Mouse (Mus musculus) lung, embryonic 15.5 days (tissue): Measurements from ENCODE around the gene Dhrs11. TPM values are rescaled to one million over a fixed set of nuclear protein-coding genes. Genes with fewer than 3 reads are reported as not detected.

Experiments used
- ATAC-seq: fragments of 200-750 bp; cut with Nextera tagmentation; 2 replicates; pipeline ENCODE4 v1.8.0; 2017; ENCODE audit warnings: moderate number of reproducible peaks, borderline replicate concordance; ENCODE audit not compliant: low FRiP score, low TSS enrichment; ENCODE audit errors: extremely low read depth
- H3K27ac ChIP-seq: fragments of 300-500 bp; sonication (generic); 2 replicates; pipeline ENCODE4 v1.5.1; 2015; ENCODE audit warnings: moderate library complexity, mild to moderate bottlenecking, inconsistent platforms
- H3K27me3 ChIP-seq: fragments of 300-500 bp; sonication (generic); 2 replicates; pipeline ENCODE4 v1.6.1; 2015; ENCODE audit warnings: inconsistent platforms
- H3K36me3 ChIP-seq: fragments of 300-500 bp; sonication (generic); 2 replicates; pipeline ENCODE4 v1.6.1; 2015; ENCODE audit warnings: inconsistent platforms
- H3K4me1 ChIP-seq: fragments of 300-500 bp; sonication (generic); 2 replicates; pipeline ENCODE4 v1.6.1; 2015; ENCODE audit warnings: inconsistent platforms
- H3K4me2 ChIP-seq: fragments of 300-500 bp; sonication (generic); 2 replicates; pipeline ENCODE4 v1.6.1; 2015; ENCODE audit warnings: inconsistent platforms, mild to moderate bottlenecking, moderate library complexity
- H3K4me3 ChIP-seq: fragments of 300-500 bp; sonication (generic); 2 replicates; pipeline ENCODE4 v1.5.1; 2015; ENCODE audit warnings: mild to moderate bottlenecking, inconsistent platforms
- H3K9ac ChIP-seq: fragments of 300-500 bp; sonication (generic); 2 replicates; pipeline ENCODE4 v1.6.1; 2015; ENCODE audit warnings: inconsistent platforms
- H3K9me3 ChIP-seq: fragments of 300-500 bp; sonication (generic); 2 replicates; pipeline ENCODE4 v1.6.1; 2016; ENCODE audit warnings: inconsistent platforms
- WGBS: fragments of 180-500 bp; shearing (Covaris S2); methylation state at CpG from one replicate; pipeline ENCODE4 v1.1.7; 2015; 5-methylcytosine and 5-hydroxymethylcytosine counted together
- polyA plus RNA-seq: library from polyadenylated mRNA; unstranded; fragments of >200 nt; fragmentation: Nextera tagmentation; extraction: Ambion mirVana; gene quantifications from 2 replicates; pipeline ENCODE4 v1.2.1, GENCODE M21; 2015

Dhrs11 gene
- polyA plus RNA-seq, 1 experiment from 2014 or later, result 14.7 TPM

DNA sequence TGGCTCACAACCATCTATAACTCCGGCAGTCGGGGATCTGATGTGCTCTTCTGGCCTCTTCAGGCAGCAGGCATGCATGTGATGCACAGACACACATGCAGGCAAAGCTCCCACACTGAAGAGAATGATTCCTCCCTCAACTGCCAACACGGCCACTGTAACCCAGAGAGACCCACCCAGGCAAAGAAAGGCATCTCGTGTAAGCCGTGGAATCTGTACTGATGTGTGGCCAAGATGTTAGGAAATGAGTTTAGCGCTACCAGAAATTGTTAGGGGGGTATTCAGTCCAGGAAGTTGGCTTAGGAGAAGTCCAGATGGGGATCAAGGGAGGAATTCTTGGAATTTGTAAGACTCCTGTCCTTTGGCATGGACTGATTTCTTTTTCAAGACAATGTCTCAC, 38.4 kb downstream of the Dhrs11 start:
- Histone ChIP-seq H3K27ac (no peak overlapping the region), H3K27me3 (0 out of 2 replicates have a peak, but pooled peaks cover 3% of the 10 kb centered on the region), H3K9ac (no peak overlapping the region), H3K4me2 (no peak overlapping the region), H3K36me3 (no peaks in the 10 kb centered on the region), H3K4me3 (no peak overlapping the region), H3K4me1 (no peaks in the 10 kb centered on the region), H3K9me3 (no peaks in the 10 kb centered on the region)
- WGBS, result 48% methylated on average over 6 of the region's 6 CpGs
- no peak for ATAC-seq

DNA sequence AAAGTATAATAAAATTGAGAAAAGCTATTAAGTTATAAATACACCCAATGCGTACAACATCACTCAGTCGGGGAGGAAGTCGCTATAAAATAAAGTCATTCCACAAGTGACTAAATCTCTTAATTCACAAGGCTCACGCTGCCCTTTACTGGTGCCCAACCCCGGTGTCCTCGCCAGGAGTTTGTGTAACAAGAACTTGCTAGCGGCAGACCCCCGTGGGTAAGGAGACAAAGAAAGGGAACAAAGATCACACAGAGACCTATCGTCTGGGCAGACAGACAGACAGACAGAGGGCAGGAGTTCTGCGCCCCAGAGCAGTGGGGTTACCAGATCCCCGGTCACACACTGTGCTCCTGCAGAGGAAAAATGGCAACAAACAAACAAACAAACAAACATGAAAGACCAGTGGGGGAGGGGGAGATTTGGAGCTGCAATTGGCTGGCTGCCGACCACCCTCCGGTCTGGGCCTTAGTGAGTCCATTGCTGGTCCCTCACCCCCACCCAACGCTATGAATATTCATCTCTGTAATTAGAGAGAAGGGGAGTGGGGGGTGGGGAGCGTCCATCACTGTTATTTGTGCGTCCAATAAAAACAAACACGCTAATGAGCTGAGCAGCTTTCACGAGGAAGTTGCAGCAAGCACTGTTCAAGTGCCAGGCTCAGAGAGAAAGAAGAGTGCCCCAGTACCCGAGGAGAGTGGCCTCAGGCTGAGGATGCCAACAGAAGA, 48.5 kb downstream of the Dhrs11 start:
- no peak overlapping the region for H3K4me2 ChIP-seq

DNA sequence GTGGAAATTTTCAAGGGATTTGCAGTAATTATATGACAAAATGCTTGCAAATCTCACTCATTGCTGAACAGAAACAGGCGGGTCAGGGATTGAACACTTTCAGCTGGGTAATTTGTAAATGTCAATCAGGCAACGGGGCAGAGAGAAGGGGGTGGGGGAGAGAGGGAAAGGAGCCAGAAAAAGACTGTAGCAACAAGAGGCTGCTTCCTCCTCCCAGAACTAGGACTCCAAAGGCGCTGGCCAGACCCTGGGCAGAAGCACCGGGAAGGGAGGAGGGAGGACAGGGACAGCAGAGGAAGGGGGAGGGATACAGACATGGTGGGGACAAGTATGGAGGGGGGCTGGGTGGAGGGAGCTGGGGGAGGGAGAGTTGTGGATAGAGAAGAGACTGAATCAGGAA, 53.2 kb downstream of the Dhrs11 start:
- Histone ChIP-seq H3K9me3 (no peaks in the 10 kb centered on the region), H3K4me1 (peaks cover 13% of the 10 kb centered on the region; the same call in 1 of the 2 replicates), H3K4me2 (no peak overlapping the region; the same call in 1 of the 2 replicates), H3K9ac (no peak overlapping the region), H3K27me3 (peaks cover 22% of the 10 kb centered on the region), H3K27ac (no peak overlapping the region), H3K36me3 (no peaks in the 10 kb centered on the region), H3K4me3 (no peak overlapping the region)
- WGBS, result 3% methylated on average over 4 of the region's 4 CpGs
- ATAC-seq, result no peak

More for the DNA sequence above, 48.5 kb downstream of the Dhrs11 start:
- 4% methylated on average over 19 of the region's 19 CpGs for WGBS
- Histone ChIP-seq H3K36me3 (no peaks in the 10 kb centered on the region), H3K9me3 (no peaks in the 10 kb centered on the region), H3K27me3 (peaks cover 27% of the 10 kb centered on the region), H3K27ac (no peak overlapping the region), H3K4me3 (no peak overlapping the region), H3K4me1 (peaks cover 15% of the 10 kb centered on the region; the same call in 1 of the 2 replicates), H3K9ac (no peak overlapping the region)
- no peak for ATAC-seq

DNA sequence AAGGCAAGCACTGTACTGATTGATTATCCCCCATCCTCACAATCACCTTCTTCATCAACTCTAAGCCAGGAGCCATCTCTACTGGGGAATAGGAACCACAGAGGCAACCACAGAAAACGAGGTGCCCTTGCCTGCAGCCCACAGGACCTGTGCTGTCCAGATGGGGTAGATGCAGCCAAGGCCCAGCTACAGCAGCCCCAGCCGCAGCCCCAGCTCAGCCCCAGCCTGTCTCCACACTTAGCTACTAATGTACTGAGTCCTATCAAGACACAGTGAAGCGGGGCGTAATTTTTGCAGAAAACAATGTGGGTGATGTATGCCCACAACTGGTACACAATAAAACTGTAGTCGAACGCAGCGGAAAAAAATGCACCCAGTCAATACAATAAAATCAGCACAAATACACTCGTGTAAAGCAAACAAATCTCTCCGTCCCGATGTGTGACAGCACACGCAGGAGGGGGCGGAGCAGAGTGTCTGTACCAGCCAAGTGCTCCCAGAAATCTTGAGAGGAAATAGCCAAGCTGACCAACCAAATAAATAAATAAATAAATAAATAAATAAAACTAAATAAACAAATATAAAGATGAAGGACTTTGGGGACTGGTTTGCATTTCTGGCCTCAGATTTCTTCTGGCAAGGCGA, 53.8 kb downstream of the Dhrs11 start:
- 39% methylated on average over 13 of the region's 13 CpGs for WGBS
- H3K4me2 ChIP-seq, result no peak overlapping the region; the same call in 1 of the 2 replicates
- H3K4me1 ChIP-seq, result peaks cover 10% of the 10 kb centered on the region; the same call in 1 of the 2 replicates

More for the DNA sequence above, 53.8 kb downstream of the Dhrs11 start:
- H3K4me3 ChIP-seq, result no peak overlapping the region
- H3K9ac ChIP-seq, result no peak overlapping the region
- H3K27me3 ChIP-seq, result peaks cover 16% of the 10 kb centered on the region
- H3K36me3 ChIP-seq, result no peaks in the 10 kb centered on the region
- no peaks in the 10 kb centered on the region for H3K9me3 ChIP-seq
- H3K27ac ChIP-seq, result no peak overlapping the region
- no peak for ATAC-seq

Other genes starting within 250 kb of the Dhrs11 start
- gene Mrm1, start 9.5 kb downstream of the Dhrs11 start, polyA plus RNA-seq, result 10.7 and 12.8 TPM in 2 replicates
- gene Ggnbp2, start 41.8 kb upstream of the Dhrs11 start, polyA plus RNA-seq, result 61.2 and 65.4 TPM in 2 replicates
- gene Myo19, start 51.2 kb upstream of the Dhrs11 start, polyA plus RNA-seq, result 8.7 and 9.0 TPM in 2 replicates
- gene Pigw, start 51.3 kb upstream of the Dhrs11 start, polyA plus RNA-seq, result 2.8 and 3.6 TPM in 2 replicates
- gene Znhit3, start 87.4 kb upstream of the Dhrs11 start, polyA plus RNA-seq, result 61.0 and 62.6 TPM in 2 replicates
- 0.58 and 0.85 TPM in 2 replicates for gene Car4, start 128.8 kb upstream of the Dhrs11 start, polyA plus RNA-seq